Mouse (Mus musculus) inflammation-experienced regulatory T-cells, adult 6 months (primary cell): ENCODE data around the gene Zfp566. TPM values are rescaled to one million over a fixed set of nuclear protein-coding genes. Genes with fewer than 3 reads are reported as not detected.
"Not testable (repeated sequence)": the region's sequence is repeated elsewhere in the genome, so short reads cannot be mapped to it uniquely, and the experiment has no call there.

Source experiments
- ATAC-seq: one replicate; pipeline ENCODE4 v1.8.0; 2017
- polyA plus RNA-seq, 3 experiments: library from polyadenylated mRNA; unstranded; fragments of 100-300 nt; shearing (Covaris generic); gene quantifications; one replicate each; pipeline ENCODE4 v1.2.1; 2017

Zfp566 gene
- polyA plus RNA-seq: 10 to 100 TPM in 2 of 3 experiments, 1 to 10 TPM in 1; 7.2 to 14.5 (median 10.9) TPM

DNA sequence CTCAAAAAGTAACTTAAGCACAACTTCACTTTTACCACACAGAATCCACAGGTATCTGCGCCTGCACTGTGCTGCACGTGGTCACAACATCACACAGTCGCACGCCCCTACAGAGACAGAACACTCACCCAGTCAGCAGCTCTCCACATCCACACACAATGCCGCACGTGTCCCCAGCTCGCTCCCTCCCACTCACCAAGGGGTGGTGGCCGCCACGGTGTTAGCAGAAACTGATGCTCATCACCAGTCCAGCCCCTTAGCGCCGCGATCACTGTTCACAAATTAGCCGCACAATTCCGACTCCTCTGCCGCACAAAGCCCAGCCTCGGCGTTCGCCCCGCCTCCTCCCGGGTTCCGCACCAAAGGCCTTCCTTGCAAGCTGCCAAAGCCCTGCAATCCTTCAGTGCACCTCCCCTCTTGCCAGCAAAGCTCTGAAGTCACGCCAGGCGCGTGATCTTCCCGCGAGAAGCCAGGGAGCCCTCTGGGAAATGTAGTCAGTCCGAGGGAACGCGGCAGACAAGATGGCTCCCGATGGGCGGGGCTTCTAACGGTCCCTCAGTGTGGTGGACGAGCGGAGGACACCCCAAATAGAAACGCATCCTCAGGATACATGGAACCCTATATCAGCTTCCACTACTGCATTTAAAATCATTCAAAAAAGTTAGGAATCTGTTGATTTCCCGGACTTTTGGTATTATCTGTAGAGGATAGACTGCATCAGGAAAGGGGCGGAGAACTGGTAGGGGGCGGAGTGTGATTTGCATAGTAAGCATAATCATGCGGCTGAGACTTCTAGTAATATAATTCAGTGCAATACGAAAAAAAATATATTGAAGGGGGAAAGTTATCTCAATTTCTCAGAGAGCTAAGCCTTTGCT, at the start of gene Zfp566, which contains the start of gene Gm26920:
Zfp566 (minus strand) TSS at position 436 of the 878 bp plus-strand sequence.
Gm26920 (minus strand) TSS at position 319 of the 878 bp plus-strand sequence.
- ATAC-seq: peak; percentile 88

DNA sequence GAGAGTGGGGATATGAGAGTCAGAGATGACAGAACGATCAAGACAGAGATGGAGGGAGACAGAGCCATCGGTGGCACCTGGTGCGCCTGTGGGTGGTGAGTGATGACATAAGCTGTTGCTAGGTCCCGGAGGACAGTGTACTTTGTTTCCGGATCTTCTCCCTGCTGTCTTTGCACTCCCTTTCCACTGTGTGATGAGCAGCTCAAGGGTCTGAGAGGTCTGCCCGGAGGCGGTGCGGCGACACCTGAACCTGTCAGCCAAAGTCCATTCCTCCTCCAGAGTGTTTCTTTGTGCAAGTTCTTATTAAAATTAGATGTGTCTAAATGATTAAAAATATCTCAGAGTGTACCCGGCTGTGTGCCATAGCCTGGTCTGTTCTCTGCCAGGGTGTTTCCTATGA, 46.5 kb upstream of the Zfp566 start:
- ATAC-seq: no peak

DNA sequence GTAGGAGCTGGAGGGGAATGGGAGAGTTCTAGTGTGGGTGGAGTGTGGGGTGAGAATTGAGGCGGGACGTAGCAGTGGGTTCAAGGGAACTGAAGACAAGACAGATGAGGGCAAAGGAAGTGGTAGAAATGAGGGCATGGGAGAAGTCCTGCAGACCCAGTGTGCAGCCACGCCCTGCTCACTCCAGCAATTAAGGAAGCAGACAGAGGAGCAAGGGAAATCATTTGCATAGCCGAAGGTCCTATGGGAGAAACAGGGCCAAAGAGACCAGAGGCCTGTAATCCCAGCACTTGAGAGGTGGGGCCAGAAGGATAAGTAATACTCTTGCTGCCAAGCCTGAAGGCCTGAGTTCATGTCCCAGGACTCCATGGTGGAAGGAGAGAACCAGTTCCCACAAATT, 42.1 kb upstream of the Zfp566 start:
- no peak for ATAC-seq

DNA sequence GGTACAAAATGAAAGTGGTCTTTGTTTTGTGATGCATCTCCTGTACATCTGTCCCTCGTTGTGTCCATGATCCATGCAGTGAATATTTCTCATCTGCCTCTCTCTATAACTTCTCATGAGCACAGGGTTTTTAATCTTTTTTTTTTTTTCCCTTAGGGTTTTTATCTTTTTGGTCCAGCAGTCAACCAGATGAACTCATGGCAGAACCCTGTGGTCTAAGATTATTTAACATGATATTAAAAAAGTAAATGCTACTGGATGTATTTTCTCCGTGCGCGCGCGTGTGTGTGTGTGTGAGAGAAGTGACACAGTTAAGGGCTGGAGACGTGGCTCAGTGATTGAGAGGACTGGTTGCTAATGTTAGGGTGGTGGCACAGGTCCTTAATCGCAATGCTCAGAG, 39.6 kb upstream of the Zfp566 start:
- no peak for ATAC-seq

DNA sequence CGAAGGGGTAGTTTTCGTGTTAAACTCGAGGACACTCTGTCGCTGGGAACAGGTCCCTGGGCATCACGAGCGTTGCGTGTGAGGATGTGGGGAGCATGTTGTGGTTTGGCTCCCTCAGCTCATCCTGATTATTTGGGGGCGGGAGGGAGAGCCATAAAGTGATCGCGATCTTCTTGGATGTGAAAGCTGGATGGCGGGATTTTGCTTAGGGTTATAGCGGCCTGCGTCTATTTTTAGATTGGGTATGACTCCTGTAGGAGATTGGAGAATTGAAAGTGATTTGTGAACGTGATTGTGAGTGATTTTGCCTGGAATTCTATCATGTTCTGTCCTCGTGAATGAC, 31.8 kb upstream of the Zfp566 start:
- ATAC-seq: no peak

DNA sequence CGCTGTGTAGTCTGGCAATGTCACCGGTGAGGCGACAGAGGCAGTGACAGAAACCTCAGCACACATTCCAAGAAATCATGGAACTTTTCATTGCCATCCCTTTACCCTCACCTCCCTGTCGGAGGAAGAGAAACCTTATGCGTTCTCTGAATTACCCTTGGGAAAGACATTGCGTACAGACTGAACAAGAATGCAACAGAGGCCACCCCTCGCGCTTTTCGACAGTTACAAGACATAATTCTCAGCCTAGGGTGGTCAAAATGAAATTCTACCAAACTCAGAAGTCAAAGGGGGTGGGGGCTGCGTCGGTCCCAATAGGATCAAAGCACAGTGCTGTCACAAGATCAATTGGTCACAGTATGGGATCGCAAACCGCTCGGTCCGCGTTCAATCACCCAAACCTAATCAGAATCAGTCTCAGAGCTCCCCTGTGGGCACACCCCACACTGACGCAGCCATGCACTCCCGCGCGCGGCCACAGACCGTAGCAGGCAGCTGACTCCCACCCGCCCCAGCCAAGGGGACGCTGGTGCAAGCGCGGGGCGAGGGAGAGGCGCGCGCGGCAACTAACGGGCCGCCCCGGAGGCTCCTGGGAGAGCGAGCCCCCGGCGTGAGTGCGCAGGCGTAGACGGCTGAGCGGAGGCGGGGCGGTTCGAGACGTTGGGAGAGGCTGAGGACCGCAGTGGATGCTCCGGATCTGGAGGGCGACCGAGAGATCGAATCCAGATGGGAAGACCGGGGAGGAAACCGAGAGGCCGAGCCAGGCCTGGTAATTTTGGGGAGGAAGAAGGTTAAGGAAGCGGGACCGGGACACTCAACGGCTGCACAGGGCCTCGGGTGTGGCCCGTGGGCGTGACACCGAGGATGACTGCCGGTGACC, 31.2 kb upstream of the Zfp566 start, which contains the start of gene Zfp382:
Zfp382 (plus strand) TSS at position 635 of the 880 bp plus-strand sequence.
- peak; percentile 93 for ATAC-seq

DNA sequence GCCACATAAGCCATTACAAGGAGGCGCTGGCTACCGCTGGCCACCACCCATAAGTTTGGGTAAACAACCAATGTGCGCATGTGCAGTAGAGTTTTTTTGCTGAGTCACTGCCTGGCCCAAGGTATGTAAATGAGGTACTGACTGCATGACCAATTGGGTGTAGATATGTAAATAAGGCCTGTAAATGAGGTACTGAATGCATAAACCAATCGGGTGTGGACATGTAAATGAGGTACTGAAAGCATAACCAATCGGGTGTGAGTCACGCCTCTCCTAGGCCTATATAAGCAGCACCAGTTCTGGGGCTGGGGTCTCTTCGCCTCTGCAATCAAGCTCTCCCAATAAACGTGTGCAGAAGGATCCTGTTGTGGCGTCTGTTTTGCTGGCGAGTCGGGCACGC, 27.6 kb upstream of the Zfp566 start:
- not testable (repeated sequence) for ATAC-seq

DNA sequence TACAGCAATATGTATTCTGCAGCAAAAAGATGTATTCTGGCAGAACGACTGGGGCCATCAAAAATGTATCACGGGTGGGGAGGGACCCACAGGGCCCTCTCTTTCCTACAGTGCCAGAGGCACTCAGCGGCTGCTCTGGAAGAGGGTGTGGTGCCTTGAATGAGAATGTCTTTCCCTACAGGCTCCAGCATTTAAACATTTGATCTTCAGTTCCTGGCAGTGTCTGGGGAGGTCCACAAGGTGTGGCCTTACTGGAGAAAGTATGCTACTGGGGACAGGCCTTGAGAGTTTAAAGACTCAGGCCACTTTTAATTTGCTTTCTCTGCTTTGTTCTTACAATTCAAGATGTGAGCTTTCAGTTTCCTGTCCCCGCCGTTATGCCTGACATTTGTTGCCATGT, 25.7 kb upstream of the Zfp566 start:
- ATAC-seq: no peak

DNA sequence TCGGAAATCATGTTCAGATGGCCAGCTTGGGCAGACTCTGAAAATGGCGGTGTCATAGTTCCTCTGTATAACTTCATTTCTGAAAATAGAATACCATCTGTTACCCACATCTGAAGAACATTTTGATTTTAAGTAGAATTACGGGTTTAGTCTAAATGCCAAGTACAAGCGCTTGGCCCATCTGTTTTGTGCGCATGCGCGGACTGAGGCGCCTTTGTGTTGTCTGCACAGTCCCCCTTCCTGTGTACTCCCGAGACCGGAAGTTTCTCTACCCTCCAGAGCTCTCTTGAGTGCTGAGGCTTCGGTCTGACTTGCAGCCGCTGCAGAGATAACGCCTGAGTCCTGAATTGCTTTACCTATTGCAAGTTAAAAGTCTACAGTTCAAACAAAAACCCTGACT, 9.0 kb upstream of the Zfp566 start:
- ATAC-seq: peak; percentile 70

DNA sequence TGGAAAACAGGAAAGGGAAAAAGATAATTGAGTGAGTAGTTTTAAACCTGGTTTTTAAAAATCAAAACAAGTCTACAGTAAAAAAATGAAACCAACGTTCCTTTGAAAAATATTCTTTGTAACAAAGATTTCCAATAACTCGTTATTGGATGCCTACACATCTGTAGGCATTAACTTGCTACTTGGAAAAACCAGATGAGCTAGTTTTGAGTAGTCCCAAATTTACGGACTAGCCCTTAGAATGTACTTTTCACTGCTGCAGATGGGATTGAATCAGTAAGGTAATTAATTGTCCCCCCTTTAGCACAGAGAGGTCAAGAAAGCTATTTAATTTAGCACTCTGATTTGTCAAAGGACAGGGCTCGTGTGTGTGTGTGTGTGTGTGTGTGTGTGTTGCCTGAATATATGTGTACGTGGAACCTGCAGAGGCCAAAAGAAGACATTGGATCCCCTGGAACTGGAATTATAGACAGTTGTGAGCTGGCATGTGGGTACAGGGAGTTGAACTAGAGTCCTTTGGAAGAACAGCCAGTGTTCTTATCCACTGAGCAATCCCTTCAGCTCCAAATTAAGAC, 5.3 kb upstream of the Zfp566 start:
- no peak for ATAC-seq

DNA sequence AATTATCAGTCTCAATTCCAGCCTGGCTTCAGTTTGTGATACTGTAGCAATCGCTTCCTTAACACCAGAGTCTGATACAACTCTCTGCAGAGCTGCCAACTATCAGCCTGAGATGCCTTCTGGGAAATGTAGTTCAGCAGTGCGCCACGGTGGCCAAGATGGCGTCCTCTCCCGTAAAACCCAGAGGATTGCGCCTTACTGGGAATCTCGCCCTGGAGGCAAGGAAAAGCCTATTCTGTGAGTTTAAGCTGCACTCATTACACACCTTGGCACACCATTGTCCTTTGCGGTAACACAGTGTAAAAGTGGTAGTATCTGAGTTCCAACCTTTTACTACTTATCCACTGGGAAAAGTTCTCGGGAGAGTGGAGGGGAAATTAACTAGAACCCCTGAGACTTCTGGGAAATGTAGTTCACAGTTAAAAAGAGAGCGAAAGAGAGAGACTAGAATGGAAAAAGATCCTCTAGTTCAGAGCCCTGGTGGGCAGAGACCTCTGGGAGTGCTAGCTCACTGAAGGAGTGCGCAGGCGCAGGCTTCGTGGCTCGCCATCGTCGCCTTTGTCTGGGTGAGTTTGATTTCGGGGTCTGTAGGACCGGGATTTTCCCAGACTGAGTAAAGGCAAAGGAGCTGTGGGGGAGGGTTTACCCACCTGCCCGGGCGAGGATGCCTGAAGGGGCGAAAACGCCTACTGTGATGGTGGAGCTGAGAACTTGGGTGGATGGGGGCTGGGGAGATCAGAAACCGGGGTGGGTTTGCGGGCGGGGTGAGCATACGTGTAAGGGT, 4.5 kb upstream of the Zfp566 start, which contains the start of gene Zfp260:
Zfp260 (plus strand) TSS at position 132 of the 784 bp plus-strand sequence.
- ATAC-seq: peak; percentile 47

DNA sequence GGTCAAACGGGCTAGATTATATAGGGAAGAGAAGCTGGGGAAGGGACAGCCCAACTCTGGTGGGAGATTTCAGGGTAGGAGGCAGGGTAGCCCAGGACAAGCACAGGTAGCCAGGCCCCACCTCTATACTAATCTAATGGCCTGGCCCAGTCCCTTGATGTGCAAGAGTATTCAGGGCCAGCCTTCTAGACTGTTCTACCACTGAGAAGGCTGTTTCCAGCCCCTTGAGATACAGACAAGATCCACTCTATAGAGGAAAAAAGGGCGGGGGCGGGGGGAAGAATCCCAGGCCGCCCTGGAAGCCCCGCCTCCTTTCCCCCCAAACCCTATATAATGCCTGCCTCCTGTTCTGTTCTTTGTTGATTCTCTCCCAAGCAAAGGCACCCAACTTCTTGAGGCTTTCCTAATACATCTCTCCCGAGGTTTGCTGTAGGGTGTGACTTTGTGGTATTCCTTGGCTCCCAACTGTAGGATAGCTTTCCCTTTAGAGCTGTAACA, 3.6 kb upstream of the Zfp566 start:
- no peak for ATAC-seq

DNA sequence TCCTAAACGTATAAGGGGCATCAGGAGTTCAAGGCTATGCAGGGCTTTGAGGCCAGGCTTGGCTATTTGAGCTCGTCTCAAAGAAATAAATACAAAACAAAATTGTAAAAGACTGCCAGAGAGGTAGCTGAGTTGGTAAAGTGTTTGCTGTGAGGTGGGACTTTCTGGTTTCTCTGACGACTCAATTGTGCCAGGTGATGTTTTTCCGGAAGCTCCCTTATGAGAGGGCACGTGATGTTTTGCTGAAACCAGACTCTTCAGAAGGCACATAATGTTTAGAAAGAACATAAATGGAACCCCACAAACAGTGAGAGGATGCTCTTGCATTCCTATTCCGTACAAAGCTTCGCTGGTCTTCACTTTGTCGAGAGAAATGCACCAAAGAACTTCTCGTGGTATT, 2.3 kb upstream of the Zfp566 start:
- no peak for ATAC-seq

DNA sequence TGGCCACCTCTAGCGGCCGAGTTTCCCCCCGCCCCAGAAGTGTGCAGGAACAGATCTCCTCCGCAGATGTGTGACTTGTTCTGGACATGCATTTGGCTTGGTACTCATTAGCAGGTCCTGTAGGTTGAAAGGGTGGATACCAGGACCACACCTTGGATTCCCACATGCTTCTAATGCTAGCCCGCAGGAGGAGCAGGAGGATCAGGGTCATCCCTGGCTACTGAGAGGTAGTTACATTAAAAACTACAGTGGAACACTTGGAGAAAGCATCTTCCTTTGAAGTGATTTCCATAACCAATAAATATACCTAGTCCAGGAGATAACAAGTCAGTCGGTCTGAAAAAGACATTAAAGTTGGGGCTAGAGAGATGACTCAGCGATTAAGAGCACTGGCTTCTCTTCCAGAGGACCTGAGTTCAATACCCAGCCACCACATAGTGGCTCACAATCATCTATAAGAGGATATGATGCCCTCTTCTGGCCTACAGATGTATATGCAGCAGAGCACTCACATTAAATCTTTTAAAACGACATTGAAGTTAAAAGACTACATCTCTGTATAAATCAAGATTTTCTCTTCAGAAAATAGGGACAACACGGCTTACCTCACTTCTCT, 751 bp upstream of the Zfp566 start:
- ATAC-seq: no peak

DNA sequence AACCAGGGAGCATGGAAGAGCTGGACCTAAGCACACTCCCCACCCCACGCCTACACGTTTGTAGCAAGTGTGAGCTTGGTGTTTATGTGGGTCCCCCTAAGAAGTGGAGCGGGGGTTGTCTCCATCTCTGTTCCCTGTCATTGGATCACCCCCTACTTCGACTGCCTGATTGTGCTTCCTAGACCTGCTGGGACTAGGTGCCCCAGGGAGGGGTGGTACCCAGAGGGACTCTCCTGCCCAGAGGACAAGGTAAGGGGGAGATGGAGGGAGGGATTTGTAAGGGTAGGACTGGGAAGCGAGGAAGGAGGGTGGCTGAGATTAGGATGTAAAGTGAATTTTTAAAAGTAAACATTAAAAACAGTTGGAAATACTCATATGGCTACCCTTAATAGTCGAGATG, 922 bp downstream of the Zfp566 start:
- ATAC-seq: no peak

DNA sequence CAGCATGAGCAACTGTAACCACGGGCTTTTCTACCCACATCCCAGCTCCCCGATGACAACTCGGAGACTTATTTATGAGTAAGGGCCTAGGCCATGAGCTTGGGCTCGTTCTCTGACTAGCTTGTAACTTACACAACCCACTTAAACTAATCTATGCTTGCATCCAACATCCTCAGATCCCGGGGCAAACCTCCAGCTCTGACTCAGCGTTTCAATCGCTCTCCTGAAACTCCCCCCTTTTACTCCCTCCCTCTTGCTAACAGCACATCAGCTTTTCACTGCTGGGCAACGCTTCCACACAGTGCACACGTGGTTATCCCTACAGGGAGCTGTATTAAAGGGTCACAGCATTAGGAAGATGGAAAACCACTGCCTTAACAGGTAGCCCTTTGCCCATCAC, 3.8 kb downstream of the Zfp566 start:
- ATAC-seq: no peak

DNA sequence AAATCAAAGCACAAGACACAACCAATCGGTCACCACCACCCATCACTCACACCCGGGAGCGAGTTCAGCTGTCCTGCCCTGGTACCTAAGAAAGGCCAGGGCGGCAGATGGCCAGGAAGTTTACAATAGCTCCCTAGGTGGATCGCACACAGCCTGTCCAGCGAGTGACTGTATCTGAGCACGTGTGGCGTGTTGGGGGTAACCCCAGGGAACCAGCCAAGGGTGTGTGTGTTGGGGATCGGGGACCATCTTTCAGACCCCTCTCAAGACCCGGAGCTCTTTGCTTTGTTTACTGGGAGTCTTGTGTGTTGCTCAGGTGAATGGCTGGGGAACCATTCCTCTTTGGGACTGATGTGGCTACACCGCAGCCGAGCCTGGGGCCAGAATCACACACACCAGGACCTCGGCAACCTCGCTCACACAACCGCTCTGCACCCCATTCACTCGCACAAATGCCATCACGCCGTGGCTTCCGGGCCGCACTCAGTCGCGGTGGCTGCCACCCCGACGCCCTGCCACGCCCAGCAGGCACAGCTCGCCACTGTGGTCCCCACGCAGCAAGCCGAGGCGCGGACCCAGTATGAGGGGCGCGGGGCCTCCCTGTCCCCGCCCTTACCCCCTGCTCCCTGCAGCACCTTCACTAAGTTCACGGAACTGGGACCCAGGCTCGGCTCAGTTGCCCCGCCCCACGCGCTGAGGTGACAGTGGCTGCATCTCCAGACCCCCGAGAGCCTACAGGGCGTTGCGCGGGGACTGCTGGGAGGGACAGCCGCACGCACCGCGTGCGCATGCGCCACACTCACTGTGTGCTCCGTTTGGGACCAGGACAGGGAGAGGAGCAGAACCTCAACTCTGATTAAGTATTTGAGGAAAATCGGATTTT, 17.9 kb downstream of the Zfp566 start, which contains the start of gene Zfp82:
Zfp82 (minus strand) TSS at position 755 of the 883 bp plus-strand sequence.
- ATAC-seq: peak; percentile 80

DNA sequence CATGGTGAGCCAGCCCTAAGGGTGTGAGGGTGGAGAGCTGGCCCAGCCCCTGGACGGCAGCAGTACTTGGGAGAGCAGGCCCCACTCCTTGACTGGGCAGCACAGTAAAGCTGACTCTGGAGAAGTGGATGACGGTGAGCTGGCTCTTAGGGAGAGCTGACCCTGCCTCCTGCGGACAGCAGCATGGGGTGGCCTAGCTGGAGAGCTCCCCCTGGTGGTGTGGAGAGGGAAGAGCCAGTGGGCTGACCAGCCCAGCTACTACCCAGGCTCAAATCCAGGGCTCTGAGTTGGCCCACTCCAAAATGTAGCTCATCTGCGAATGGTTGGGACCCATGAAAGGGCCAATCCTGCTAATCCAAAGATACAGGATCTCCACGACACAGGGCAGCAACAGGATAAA, 25.7 kb downstream of the Zfp566 start:
- ATAC-seq: no peak

DNA sequence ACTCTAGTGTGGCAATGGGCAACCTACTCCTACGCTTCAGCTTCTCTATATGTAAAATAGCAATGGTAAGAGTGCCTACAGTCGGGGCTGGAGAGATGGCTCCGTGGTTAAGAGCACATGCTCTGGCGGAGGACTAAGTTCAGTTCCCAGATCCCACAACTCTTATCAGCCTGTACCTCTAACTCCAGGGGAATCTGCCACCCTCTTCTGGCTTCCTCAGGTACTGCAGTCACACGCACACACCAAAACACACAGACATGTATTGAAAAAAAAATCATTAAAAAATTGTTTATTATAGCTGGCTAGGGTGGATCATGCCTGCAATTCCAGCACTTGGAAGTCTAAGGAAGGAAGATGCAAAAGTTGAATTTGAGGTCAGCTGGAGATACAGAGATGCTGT, 27.8 kb downstream of the Zfp566 start:
- ATAC-seq: no peak

DNA sequence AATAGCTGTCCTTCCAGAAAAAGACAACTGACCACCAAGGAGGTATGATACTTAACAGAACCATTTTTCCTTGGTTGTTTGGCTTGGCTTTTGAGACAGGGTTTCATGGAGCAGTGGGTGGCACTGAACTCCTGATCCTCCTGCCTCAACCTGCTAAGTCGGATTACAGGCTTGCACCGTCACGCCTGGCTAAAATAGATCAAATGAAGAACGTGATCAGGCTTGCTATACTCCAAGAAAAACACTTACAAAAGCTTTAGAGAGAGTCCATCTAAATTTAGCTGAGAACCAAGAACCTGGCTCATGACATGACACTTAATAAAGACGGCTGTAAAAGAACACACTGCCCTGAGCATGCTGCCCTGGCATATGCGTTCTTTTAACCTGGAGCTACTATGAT, 30.0 kb downstream of the Zfp566 start:
- no peak for ATAC-seq
